Mouse (Mus musculus) embryonic facial prominence, embryonic 10.5 days (tissue): ENCODE results near the gene Lrrc9. TPM values are rescaled to one million over a fixed set of nuclear protein-coding genes. Genes with fewer than 3 reads are reported as not detected.
A peak's percentile ranks its signal among the peaks of the same experiment; 100 is the strongest.

Experiments used
- DNase-seq: peaks from one replicate; pipeline ENCODE4 v3.0.0-alpha.2; 2017; ENCODE audit warnings: low spot score
- H3K27ac ChIP-seq: fragments of 300-500 bp; sonication (generic); replicated peaks from 2 replicates; pipeline ENCODE4 v1.5.1; 2016; ENCODE audit warnings: mild to moderate bottlenecking
- H3K27me3 ChIP-seq: fragments of 300-500 bp; sonication (generic); replicated peaks from 2 replicates; pipeline ENCODE4 v1.6.1; 2016; ENCODE audit warnings: low read depth, mild to moderate bottlenecking; ENCODE audit not compliant: poor library complexity, severe bottlenecking
- H3K36me3 ChIP-seq: fragments of 300-500 bp; sonication (generic); replicated peaks from 2 replicates; pipeline ENCODE4 v1.6.1; 2016; ENCODE audit warnings: mild to moderate bottlenecking, moderate library complexity
- H3K4me1 ChIP-seq: fragments of 300-500 bp; sonication (generic); 2 replicates; pipeline ENCODE4 v1.6.1; 2016
- H3K4me3 ChIP-seq: fragments of 300-500 bp; sonication (generic); 2 replicates; pipeline ENCODE4 v1.5.1; 2016; ENCODE audit warnings: mild to moderate bottlenecking, moderate library complexity
- H3K9me3 ChIP-seq: fragments of 300-500 bp; sonication (generic); 2 replicates; pipeline ENCODE4 v1.6.1; 2016; ENCODE audit warnings: mild to moderate bottlenecking
- WGBS: fragments of 180-500 bp; shearing (Covaris S2); methylation state at CpG from one replicate; pipeline ENCODE4 v1.1.7; 2016; 5-methylcytosine and 5-hydroxymethylcytosine counted together
- polyA plus RNA-seq: library from polyadenylated mRNA; unstranded; fragments of >200 nt; fragmentation: Nextera tagmentation; extraction: Ambion mirVana; gene quantifications from 2 replicates; pipeline ENCODE4 v1.2.1, GENCODE M21; 2016

Gene Lrrc9
- 0.87 and 1.3 TPM in 2 replicates for polyA plus RNA-seq

DNA sequence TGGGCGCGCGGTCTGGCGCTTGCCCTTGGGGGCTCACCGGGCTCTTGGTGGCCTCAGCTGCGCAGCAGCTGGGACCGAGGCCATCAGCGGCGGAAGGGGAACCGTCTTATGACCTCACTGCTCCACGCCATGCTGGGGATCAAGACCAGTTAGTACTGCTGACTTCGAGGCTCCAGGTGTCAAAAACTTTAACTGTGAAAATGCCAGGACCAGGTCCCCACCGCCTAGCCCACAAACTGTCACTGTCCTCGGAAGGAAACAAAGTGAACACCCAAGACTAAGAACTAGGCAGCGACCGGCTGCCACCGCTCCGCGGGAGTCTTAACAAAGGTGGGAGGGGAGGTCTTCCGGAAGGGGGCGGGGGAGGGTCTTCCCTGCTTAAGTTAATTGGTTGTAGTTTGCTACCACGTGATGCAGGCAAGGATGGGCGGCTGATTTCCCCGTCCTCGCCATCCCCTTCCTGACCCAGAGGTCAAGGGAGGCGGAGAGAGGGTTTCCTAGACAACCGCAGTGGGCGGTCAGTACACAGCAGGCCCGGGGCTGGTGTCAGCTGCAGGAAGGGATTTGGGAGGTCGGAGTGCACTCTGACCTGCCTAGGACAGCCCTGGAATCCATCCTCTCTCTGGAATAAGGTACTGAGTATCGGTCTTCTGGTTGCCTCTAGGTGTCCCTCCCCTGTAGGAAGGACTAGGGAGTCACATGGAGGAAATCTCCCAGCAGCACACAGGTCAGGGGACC, at the start of gene Lrrc9:
Gene Lrrc9 (plus strand): TSS at position 28 of the 738 bp plus-strand sequence.
- Histone ChIP-seq H3K27ac (peak within 1 kb of the TSS; percentile 88), H3K9me3 (no peaks in the 10 kb centered on the region), H3K27me3 (no peaks in the 10 kb centered on the region), H3K36me3 (no peaks in the 10 kb centered on the region), H3K4me1 (peaks cover 19% of the 10 kb centered on the region), H3K4me3 (peak within 1 kb of the TSS; percentile 63)
- WGBS, result under 1% methylated on average over 31 of the region's 31 CpGs
- peak; percentile 94 for DNase-seq

DNA sequence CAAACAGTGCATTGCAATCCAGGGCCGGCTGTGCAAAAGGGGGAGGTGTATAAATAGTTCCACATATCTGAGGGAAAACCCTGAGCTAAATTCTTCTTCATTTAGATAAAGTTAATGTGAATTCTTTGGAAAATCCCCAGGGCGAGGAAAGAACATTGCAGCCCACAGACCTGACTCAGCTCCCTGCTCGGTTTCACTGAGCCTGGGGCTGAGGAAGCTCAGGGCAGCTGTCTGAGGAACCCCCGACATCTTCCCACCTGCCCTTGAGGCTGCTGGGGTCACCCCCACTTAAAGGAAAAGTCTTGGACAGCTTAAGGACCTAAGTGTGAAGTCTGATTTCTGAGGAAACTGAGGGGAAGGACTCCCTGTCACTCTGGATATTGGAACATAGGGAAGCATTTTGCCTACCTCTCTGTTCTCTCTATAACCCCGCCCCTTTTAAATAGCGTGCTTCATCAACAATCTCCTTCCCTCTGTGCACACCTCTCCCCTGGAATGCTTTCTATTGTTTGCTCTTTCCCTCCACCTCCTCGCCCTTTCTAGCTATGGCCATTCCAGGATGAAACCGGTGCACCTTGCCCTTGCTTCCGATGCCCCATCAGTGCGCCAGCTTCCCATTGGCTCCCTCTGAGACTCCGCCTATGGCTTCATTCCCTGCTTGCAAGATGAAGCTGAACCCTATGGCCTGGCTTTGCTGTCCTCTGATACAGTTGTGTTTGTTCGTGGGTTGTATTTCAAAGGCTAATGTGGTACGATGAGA, 48.4 kb upstream of the Lrrc9 start:
- Histone ChIP-seq H3K27ac (no peak overlapping the region), H3K27me3 (no peaks in the 10 kb centered on the region), H3K9me3 (no peaks in the 10 kb centered on the region), H3K4me1 (peaks cover 6% of the 10 kb centered on the region; the same call in 1 of the 2 replicates), H3K36me3 (no peaks in the 10 kb centered on the region), H3K4me3 (no peak overlapping the region)
- DNase-seq, result no peak
- WGBS, result 52% methylated on average over 13 of the region's 13 CpGs

DNA sequence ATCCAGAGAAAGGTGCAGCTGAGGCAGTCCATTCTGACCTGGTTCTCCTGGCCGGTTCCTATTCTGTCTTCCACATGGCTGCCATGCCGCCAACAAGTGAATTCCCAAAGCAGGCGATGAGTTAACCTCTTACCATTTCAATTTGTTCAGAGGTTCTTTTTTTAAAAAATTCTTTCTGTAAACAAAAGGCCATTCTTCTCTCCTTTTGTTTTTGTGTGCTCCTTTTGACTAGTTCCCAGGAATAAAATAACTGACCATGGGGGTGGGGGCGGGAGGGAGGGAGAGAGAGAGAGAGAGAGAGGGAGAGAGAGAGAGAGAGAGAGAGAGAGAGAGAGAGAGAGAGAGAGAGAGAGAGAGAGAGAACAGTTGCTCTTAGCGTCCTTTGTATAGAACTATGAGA, 36.6 kb upstream of the Lrrc9 start:
- H3K36me3 ChIP-seq, result no peaks in the 10 kb centered on the region
- no peak overlapping the region for H3K27ac ChIP-seq
- H3K4me1 ChIP-seq, result peaks cover 25% of the 10 kb centered on the region
- no peaks in the 10 kb centered on the region for H3K9me3 ChIP-seq
- 52% methylated on average over 5 of the region's 5 CpGs for WGBS
- H3K4me3 ChIP-seq, result no peak overlapping the region
- peaks cover 37% of the 10 kb centered on the region for H3K27me3 ChIP-seq
- no peak for DNase-seq

DNA sequence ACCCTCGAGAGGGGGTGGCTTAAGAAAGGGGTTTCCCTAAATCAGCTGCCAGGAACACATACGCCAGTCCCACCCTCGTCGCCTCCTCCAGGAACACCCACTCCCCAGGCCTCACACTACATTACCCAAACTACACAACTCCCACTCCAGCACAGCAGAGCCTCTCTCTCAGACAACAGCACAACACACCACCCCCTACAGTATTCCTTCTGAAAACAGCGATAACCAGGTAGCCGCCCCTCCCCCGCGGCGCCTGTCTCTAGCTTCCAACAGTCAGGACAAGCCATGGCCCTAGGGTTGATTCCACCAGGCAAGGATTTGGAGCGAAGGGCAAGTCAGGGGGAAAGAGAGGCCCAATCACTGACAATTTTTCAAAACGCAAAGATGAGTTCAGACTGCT, 34.5 kb upstream of the Lrrc9 start:
- peak; percentile 18 for DNase-seq
- peaks cover 25% of the 10 kb centered on the region for H3K4me1 ChIP-seq
- H3K27ac ChIP-seq, result no peak overlapping the region
- 7% methylated on average over 11 of the region's 11 CpGs for WGBS
- H3K36me3 ChIP-seq, result no peaks in the 10 kb centered on the region
- H3K4me3 ChIP-seq, result peak overlapping the region; percentile 81
- H3K27me3 ChIP-seq, result peaks cover 44% of the 10 kb centered on the region
- H3K9me3 ChIP-seq, result no peaks in the 10 kb centered on the region

DNA sequence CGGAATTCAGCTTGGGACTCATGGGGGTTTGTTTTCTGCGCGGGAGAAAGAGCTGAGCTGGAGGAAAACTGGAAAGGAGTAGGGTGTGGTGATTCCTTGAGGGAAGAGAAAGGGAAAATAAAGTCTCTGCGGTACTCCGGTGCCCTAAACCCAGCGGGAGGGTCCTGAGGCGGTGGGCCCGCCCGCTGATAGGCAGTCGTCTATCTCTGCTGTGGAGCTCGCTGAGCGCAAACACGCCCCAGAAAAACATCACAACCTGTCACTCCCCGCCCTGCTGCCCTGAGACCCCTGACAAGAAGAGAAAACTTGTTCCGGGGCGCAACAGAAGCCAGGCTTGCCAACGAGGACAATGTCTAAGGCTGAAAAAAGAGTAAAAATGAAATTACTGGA, 34.0 kb upstream of the Lrrc9 start:
- Histone ChIP-seq H3K27me3 (peaks cover 44% of the 10 kb centered on the region), H3K9me3 (no peaks in the 10 kb centered on the region), H3K36me3 (no peaks in the 10 kb centered on the region), H3K4me3 (peak overlapping the region; percentile 81), H3K27ac (peak overlapping the region; percentile 79; the same call in 1 of the 2 replicates), H3K4me1 (peaks cover 25% of the 10 kb centered on the region)
- WGBS, result 1% methylated on average over 17 of the region's 17 CpGs
- DNase-seq, result peak; percentile 51

DNA sequence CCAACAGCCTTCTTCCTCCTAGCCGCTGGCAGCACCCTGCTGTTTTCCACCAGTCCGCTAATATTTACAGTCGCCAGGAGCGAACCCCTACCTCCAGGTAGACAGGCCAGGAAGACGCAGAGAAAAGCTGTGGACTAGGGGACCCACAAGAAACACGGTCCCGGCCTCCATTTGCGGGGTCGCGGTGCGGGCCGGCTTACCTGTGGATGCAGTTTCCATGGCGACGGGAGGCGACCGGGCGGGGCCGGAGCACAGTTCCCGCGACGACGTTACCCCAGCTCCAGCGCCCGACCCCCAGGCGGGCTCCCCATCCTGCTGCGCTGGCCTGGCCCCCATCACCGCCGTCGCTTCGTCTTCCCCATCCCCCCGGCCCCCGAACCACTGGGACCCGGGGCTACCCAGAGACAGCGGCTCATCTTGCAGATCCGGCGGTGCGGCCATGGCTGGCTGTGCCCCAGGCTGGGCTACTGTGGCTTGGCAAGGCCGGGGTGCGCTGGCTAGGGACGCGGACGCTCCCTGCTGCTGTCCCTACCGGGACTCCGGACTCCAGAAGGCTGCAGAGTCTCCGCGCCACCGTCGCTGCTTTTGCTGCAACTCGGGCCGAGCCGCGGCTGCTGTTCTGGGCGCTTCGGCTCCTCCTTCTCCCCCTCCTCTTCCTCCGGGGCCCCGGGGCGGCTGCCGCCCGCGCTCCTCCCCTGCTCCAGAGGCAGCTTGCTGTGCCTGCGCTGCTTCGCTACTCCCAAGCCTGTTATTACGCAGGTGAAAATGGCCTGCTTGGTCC, 33.4 kb upstream of the Lrrc9 start:
- peak overlapping the region; percentile 79 for H3K27ac ChIP-seq

DNA sequence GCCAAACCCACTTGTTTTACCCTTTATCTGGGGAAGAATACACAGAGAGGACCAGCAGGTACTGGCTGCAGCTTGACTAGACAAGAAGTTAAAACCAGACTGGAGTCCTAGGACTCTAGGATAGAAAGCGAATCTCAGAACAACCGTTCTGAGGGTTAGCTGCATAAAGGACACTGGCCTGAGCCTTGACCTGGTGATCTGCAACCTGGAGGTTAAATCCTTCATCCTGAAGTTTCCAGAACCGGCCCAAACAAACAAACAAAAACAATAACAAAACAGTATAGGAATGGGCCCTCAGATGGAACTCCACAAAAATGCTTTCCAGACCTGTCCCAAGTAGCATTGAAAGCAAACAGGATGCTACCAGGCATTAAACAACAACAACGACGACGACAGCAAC, 32.7 kb upstream of the Lrrc9 start, which contains the start of gene Rtn1:
Gene Rtn1 (minus strand): TSS at position 101 of the 400 bp plus-strand sequence.
- Histone ChIP-seq H3K36me3 (no peaks in the 10 kb centered on the region), H3K27ac (peak within 1 kb of the TSS; percentile 79)

More for the DNA sequence above, 33.4 kb upstream of the Lrrc9 start:
- Histone ChIP-seq H3K36me3 (no peaks in the 10 kb centered on the region), H3K27me3 (peaks cover 44% of the 10 kb centered on the region), H3K4me3 (peak overlapping the region; percentile 81), H3K4me1 (peaks cover 25% of the 10 kb centered on the region), H3K9me3 (no peaks in the 10 kb centered on the region)
- peak; percentile 80 for DNase-seq
- under 1% methylated on average over 63 of the region's 63 CpGs for WGBS

DNA sequence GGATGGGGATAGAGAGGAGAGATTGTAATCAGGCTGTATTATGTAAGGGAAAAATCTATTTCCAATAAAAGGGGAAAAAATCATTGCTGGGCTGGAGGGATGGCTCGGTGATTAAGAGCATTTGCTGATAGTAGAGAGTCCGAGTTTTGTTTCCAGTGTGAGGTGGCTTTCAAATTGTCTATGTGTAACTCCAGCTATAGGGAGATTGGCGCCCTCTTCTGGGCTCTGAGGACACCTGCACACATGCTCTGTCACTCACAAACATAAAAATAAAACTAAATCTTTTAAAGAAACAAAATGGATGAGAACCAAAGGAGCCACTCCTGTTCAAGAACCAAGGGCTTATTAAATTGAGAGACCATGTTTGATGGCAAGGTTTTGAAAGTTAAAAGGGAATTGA, 23.9 kb upstream of the Lrrc9 start:
- no peaks in the 10 kb centered on the region for H3K27me3 ChIP-seq
- no peaks in the 10 kb centered on the region for H3K4me1 ChIP-seq
- H3K4me3 ChIP-seq, result no peak overlapping the region
- no peak for DNase-seq
- WGBS, result 33% methylated on average over 3 of the region's 3 CpGs
- no peaks in the 10 kb centered on the region for H3K36me3 ChIP-seq
- H3K27ac ChIP-seq, result no peak overlapping the region
- H3K9me3 ChIP-seq, result no peaks in the 10 kb centered on the region

More for the DNA sequence above, 32.7 kb upstream of the Lrrc9 start, which contains the start of gene Rtn1:
- H3K4me3 ChIP-seq, result peak within 1 kb of the TSS; percentile 81
- peaks cover 44% of the 10 kb centered on the region for H3K27me3 ChIP-seq
- peaks cover 25% of the 10 kb centered on the region for H3K4me1 ChIP-seq
- no peak for DNase-seq
- no peaks in the 10 kb centered on the region for H3K9me3 ChIP-seq
- WGBS, result 27% methylated on average over 6 of the region's 6 CpGs

DNA sequence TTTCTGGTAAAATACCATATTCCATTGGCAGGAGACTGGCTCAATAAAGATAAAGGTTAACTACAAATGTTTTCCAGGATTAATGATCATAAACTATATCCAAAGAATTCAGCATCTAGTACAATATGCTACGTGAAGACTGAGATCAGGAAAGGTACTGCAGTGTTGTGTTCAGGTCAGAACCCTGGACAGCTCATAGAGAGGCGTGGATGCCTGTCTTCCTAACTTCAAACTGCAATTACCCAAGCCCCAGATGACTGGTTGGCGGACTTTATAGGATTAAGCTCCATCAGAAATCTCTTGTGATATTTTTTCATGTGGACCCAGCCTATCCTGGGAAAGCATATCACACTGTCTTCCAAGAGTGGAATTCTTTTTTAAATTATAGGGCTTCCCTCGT, 19.0 kb upstream of the Lrrc9 start:
- peak; percentile 19 for DNase-seq
- 48% methylated on average over 4 of the region's 4 CpGs for WGBS
- Histone ChIP-seq H3K9me3 (no peaks in the 10 kb centered on the region), H3K27ac (no peak overlapping the region), H3K27me3 (no peaks in the 10 kb centered on the region), H3K36me3 (no peaks in the 10 kb centered on the region), H3K4me3 (no peak overlapping the region), H3K4me1 (no peaks in the 10 kb centered on the region)

DNA sequence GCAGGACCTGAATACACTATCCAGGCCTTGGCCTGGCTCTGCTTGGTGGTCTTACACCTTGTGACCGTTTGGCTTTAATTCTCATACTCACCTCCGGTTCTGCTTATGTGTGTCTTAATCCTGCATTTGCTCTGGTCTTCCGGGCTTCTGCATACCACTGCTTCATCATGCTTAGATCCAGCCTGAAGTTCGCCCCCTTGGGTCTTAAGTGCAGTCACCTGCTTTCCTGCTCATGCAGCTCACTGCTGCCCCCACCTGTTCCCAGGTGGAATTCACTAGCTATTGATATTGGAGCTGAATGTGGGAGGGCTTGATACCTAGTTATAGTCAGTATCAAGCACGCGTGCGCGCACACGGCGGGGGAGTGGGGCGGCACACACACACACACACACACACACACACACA, 13.9 kb upstream of the Lrrc9 start:
- DNase-seq, result peak; percentile 78
- Histone ChIP-seq H3K36me3 (no peaks in the 10 kb centered on the region), H3K27me3 (no peaks in the 10 kb centered on the region), H3K4me1 (no peaks in the 10 kb centered on the region), H3K27ac (no peak overlapping the region), H3K4me3 (no peak overlapping the region), H3K9me3 (no peaks in the 10 kb centered on the region)
- 30% methylated on average over 11 of the region's 11 CpGs for WGBS

DNA sequence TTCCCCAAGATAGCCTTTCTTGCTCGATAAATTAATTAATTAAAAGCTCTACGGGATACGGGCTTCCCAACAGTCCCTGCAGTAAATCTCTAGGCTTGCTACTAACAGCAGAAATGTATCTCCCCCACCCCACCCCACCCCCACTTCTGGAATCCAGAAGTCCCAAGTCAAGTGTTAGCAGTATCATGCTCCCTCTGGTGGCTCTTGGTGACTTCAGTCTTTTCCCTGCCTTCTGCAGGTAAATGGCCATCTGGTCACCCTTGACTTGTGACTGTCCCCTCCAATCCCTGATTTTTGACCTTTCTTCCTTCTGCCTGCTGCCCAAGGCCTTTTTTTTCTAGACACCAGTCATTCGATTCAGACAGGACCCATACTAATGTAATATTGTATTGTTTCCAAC, 9.5 kb upstream of the Lrrc9 start:
- no peaks in the 10 kb centered on the region for H3K4me1 ChIP-seq
- H3K27ac ChIP-seq, result no peak overlapping the region
- no peak for DNase-seq
- H3K27me3 ChIP-seq, result no peaks in the 10 kb centered on the region
- H3K4me3 ChIP-seq, result no peak overlapping the region
- no peaks in the 10 kb centered on the region for H3K9me3 ChIP-seq
- no peaks in the 10 kb centered on the region for H3K36me3 ChIP-seq
- WGBS, result 84% methylated on average over 4 of the region's 4 CpGs

DNA sequence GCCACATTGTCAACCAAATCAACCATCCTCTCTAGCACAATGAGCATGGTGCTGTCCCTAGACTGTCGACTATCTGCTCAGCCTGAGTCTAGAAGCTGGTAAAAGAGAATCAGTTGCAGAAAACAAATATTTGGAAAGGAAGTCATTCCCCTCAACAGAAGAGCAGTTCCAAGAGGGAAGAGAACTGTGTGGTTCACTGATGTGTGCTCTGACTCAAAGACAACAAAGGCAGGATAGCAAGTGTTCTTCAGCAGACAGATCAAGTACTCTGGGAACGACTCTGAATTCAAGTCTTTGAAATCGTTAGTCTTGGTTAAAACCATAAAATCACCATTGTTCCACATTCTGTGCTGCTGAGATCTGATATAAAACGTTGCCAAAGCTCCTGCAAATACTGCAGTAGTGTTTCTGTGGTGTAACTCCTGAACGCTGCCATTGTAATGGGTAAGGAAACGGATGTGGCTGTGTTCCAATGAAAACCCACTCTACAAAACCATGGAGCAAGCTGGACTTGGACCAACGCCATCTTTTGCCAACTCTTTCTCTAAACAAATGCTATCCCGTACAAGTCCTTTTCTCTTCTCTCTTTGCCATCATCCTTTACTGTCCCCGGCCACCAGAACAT, 8.3 kb upstream of the Lrrc9 start:
- H3K4me1 ChIP-seq, result no peaks in the 10 kb centered on the region
- no peak overlapping the region for H3K4me3 ChIP-seq
- H3K36me3 ChIP-seq, result no peaks in the 10 kb centered on the region
- WGBS, result 81% methylated on average over 9 of the region's 9 CpGs
- H3K9me3 ChIP-seq, result no peaks in the 10 kb centered on the region
- no peaks in the 10 kb centered on the region for H3K27me3 ChIP-seq
- H3K27ac ChIP-seq, result no peak overlapping the region
- DNase-seq, result no peak
